Mouse (Mus musculus) MEL (cell line): ENCODE data around the gene Ppbp. TPM values are rescaled to one million over a fixed set of nuclear protein-coding genes. Genes with fewer than 3 reads are reported as not detected.

Experiments used
- polyA plus RNA-seq, 2 experiments: library from polyadenylated mRNA; stranded (reverse) in 1 of 2; unstranded in 1 of 2; fragments of >175 nt in 1 of 2; fragments of >200 nt in 1 of 2; gene quantifications; 2 replicates each; pipeline versions ENCODE4 v1.2.1 to v1.2.4; 2012; ENCODE audit warnings: low replicate concordance in 2 of 2, low read depth in 1 of 2; ENCODE audit not compliant: insufficient read length in 2 of 2, insufficient read depth in 1 of 2, missing spikeins in 1 of 2
- total RNA-seq: library from RNA; depleted of rRNA; stranded (reverse); fragments of 300-350 nt; gene quantifications from 2 replicates; pipeline ENCODE4 v1.2.3, GENCODE M21; 2012; rRNA removed

Ppbp gene
- total and polyA plus RNA-seq, 3 experiments = 0.12 TPM; not detected in 2

Other genes starting within 250 kb of the Ppbp start
- gene Afm, start 249.6 kb upstream of the Ppbp start, total RNA-seq = not detected in 2 replicates
- gene Afm, start 249.6 kb upstream of the Ppbp start, polyA plus RNA-seq = not detected
- 4.9 and 5.9 TPM in 2 replicates for gene 5830473C10Rik, start 207.4 kb upstream of the Ppbp start, total RNA-seq
- gene 5830473C10Rik, start 207.4 kb upstream of the Ppbp start, polyA plus RNA-seq = 1 to 10 TPM in 1 of 2 experiments, not detected in 1; 9.3 TPM
- gene Rassf6, start 127.9 kb upstream of the Ppbp start, total RNA-seq = not detected in 2 replicates
- gene Rassf6, start 127.9 kb upstream of the Ppbp start, polyA plus RNA-seq = under 1 TPM in 1 of 2 experiments, not detected in 1; 0.39 TPM
- not detected in 2 replicates for gene Cxcl5, start 9.2 kb upstream of the Ppbp start, total RNA-seq
- not detected for gene Cxcl5, start 9.2 kb upstream of the Ppbp start, polyA plus RNA-seq
- 253 and 283 TPM in 2 replicates for gene Pf4, start 3.9 kb downstream of the Ppbp start, total RNA-seq
- 100 to 1,000 TPM in 1 of 2 experiments, not detected in 1; 393 TPM for gene Pf4, start 3.9 kb downstream of the Ppbp start, polyA plus RNA-seq
- gene Cxcl3, start 17.6 kb downstream of the Ppbp start, total RNA-seq = not detected in 2 replicates
- not detected for gene Cxcl3, start 17.6 kb downstream of the Ppbp start, polyA plus RNA-seq
- not detected in 2 replicates for gene Cxcl15, start 26.0 kb downstream of the Ppbp start, total RNA-seq
- gene Cxcl15, start 26.0 kb downstream of the Ppbp start, polyA plus RNA-seq = not detected
- gene Cxcl1, start 122.7 kb downstream of the Ppbp start, total RNA-seq = not detected in 2 replicates
- gene Cxcl1, start 122.7 kb downstream of the Ppbp start, polyA plus RNA-seq = not detected
- not detected in 2 replicates for gene Cxcl2, start 135.4 kb downstream of the Ppbp start, total RNA-seq
- gene Cxcl2, start 135.4 kb downstream of the Ppbp start, polyA plus RNA-seq = not detected
- not detected in 2 replicates for gene Mthfd2l, start 162.6 kb downstream of the Ppbp start, total RNA-seq
- not detected for gene Mthfd2l, start 162.6 kb downstream of the Ppbp start, polyA plus RNA-seq